17 mouse cellular contexts compared by ENCODE assay signal in genomic region chr7:101298375-101298774, GRCm38 (mm10).
"Had no signal": no experiment of that assay in that cellular context is flagged by ENCODE, and none has a peak within 500 bp of the region (broad histone marks: within the 10 kb centered on the region; RNA-seq: fewer than 3 reads in every experiment).

No protein-coding gene starts in this region.

- H3K4me3 ChIP-seq: midbrain, embryonic 10.5 days; midbrain, embryonic 12.5 days; myocyte; neural tube, embryonic 13.5 days; neural tube, embryonic 15.5 days had no signal

- H3K27ac ChIP-seq: midbrain, embryonic 10.5 days; midbrain, embryonic 12.5 days; neural tube, embryonic 13.5 days; neural tube, embryonic 15.5 days had no signal

- H3K9ac ChIP-seq: lung, embryonic 14.5 days; midbrain, embryonic 12.5 days; neural tube, embryonic 13.5 days; neural tube, embryonic 15.5 days had no signal

- H3K36me3 ChIP-seq: midbrain, embryonic 12.5 days; neural tube, embryonic 13.5 days; neural tube, embryonic 15.5 days had no signal

- DNase-seq: lung, embryonic 14.5 days; lung, postnatal 10 days; lung, postnatal 4 days; midbrain, embryonic 14.5 days; retina, postnatal 1 day; right cerebral cortex, adult 18-20 months; right cerebral cortex, postnatal 25 days; right cerebral cortex, postnatal 4 days; spleen, adult 18-20 months; thymus, adult 18-20 months; thymus, postnatal 14 days; thymus, postnatal 36 days had no signal
